Mouse (Mus musculus) ES-Bruce4 (cell line): Measurements from ENCODE around the gene Serpinb6a. TPM values are rescaled to one million over a fixed set of nuclear protein-coding genes. Genes with fewer than 3 reads are reported as not detected.
A peak's percentile ranks its signal among the peaks of the same experiment; 100 is the strongest.

Source experiments
- H3K27ac ChIP-seq: 2 replicates; pipeline ENCODE4 v1.5.1; 2012; ENCODE audit warnings: low read length, inconsistent platforms; ENCODE audit not compliant: insufficient read depth
- H3K27me3 ChIP-seq: 2 replicates; pipeline ENCODE4 v1.6.1; 2012; ENCODE audit warnings: mild to moderate bottlenecking, low read length, inconsistent platforms; ENCODE audit not compliant: control insufficient read depth, poor library complexity, insufficient read depth, severe bottlenecking
- H3K36me3 ChIP-seq: 2 replicates; pipeline ENCODE4 v1.6.1; 2012; ENCODE audit warnings: inconsistent platforms, mild to moderate bottlenecking, low read length, moderate library complexity; ENCODE audit not compliant: control insufficient read depth, poor library complexity, insufficient read depth, severe bottlenecking
- H3K4me1 ChIP-seq: one replicate; pipeline ENCODE4 v1.8.1; 2011; ENCODE audit warnings: low read length; ENCODE audit not compliant: control insufficient read depth, insufficient read depth
- H3K4me3 ChIP-seq: 2 replicates; pipeline ENCODE4 v1.5.1; 2011; ENCODE audit warnings: low read depth, mild to moderate bottlenecking, low read length
- H3K9ac ChIP-seq: 2 replicates; pipeline ENCODE4 v1.6.1; 2012; ENCODE audit warnings: low read depth, mild to moderate bottlenecking, inconsistent platforms; ENCODE audit not compliant: poor library complexity, severe bottlenecking
- H3K9me3 ChIP-seq: replicated peaks from 2 replicates; pipeline ENCODE4 v1.6.1; 2012; ENCODE audit warnings: mild to moderate bottlenecking, low read length, inconsistent platforms; ENCODE audit not compliant: control insufficient read depth, poor library complexity, insufficient read depth, severe bottlenecking
- CTCF ChIP-seq: IDR thresholded peaks from one replicate; pipeline ENCODE4 v1.8.1; 2011; ENCODE audit warnings: low read depth, low read length
- EP300 ChIP-seq: IDR thresholded peaks from 2 replicates; pipeline ENCODE4 v1.6.1; 2011; ENCODE audit warnings: low read depth, low read length; ENCODE audit not compliant: insufficient read depth
- POLR2A ChIP-seq: IDR thresholded peaks from one replicate; pipeline ENCODE4 v1.8.1; 2011; ENCODE audit warnings: low read length; ENCODE audit not compliant: insufficient read depth
- polyA plus RNA-seq: library from polyadenylated mRNA; stranded (reverse); fragments of >200 nt; gene quantifications from 2 replicates; pipeline ENCODE4 v1.2.4, GENCODE M21; 2011; ENCODE audit warnings: low read depth; ENCODE audit not compliant: missing spikeins, insufficient read depth, insufficient read length

Gene Serpinb6a
- polyA plus RNA-seq, 1 experiment, result 128 TPM

GRCm38 (mm10) chr13:34043716-34044393 lies 41.3 kb upstream of the Serpinb6a start:
- Histone ChIP-seq H3K27me3 (no peaks in the 10 kb centered on the region), H3K36me3 (no peaks in the 10 kb centered on the region), H3K27ac (no peak overlapping the region), H3K9me3 (no peaks in the 10 kb centered on the region), H3K4me1 (peaks cover 3% of the 10 kb centered on the region), H3K4me3 (no peak overlapping the region), H3K9ac (no peak overlapping the region)
- TF ChIP-seq EP300 (no peak), CTCF (no peak)

- Histone ChIP-seq H3K4me3 (no peak overlapping the region), H3K36me3 (no peaks in the 10 kb centered on the region), H3K9ac (no peak overlapping the region), H3K4me1 (peaks cover 5% of the 10 kb centered on the region), H3K9me3 (no peaks in the 10 kb centered on the region), H3K27ac (no peak overlapping the region), H3K27me3 (no peaks in the 10 kb centered on the region)
- TF ChIP-seq EP300 (no peak), POLR2A (no peak), CTCF (no peak)
Observed at GRCm38 (mm10) chr13:34040091-34040490, 37.5 kb upstream of the Serpinb6a start.

- Histone ChIP-seq H3K4me3 (no peak overlapping the region), H3K27ac (no peak overlapping the region), H3K9ac (no peak overlapping the region), H3K27me3 (no peaks in the 10 kb centered on the region), H3K4me1 (peaks cover 5% of the 10 kb centered on the region), H3K9me3 (no peaks in the 10 kb centered on the region), H3K36me3 (no peaks in the 10 kb centered on the region)
- TF ChIP-seq POLR2A (no peak), EP300 (0 out of 2 replicates have a peak, but pooled peaks have one; percentile 33), CTCF (no peak)
Observed at GRCm38 (mm10) chr13:34038901-34039341, 36.3 kb upstream of the Serpinb6a start.

GRCm38 (mm10) chr13:34038056-34038432 lies 35.5 kb upstream of the Serpinb6a start:
- H3K27me3 ChIP-seq, result no peaks in the 10 kb centered on the region
- H3K27ac ChIP-seq, result no peak overlapping the region
- TF ChIP-seq POLR2A (no peak), CTCF (no peak), EP300 (no peak)
- peaks cover 3% of the 10 kb centered on the region for H3K4me1 ChIP-seq
- no peaks in the 10 kb centered on the region for H3K36me3 ChIP-seq
- H3K9ac ChIP-seq, result peak overlapping the region; percentile 59
- H3K4me3 ChIP-seq, result peak overlapping the region; percentile 73
- H3K9me3 ChIP-seq, result no peaks in the 10 kb centered on the region

GRCm38 (mm10) chr13:34037172-34038055 lies 34.8 kb upstream of the Serpinb6a start, which contains the start of gene Bphl:
Bphl (plus strand) TSS chr13:34037597.
- no peaks in the 10 kb centered on the region for H3K9me3 ChIP-seq
- no peak within 1 kb of the TSS for H3K27ac ChIP-seq
- H3K4me1 ChIP-seq, result peaks cover 3% of the 10 kb centered on the region
- TF ChIP-seq POLR2A (peak; percentile 61), EP300 (no peak), CTCF (no peak)
- no peaks in the 10 kb centered on the region for H3K27me3 ChIP-seq
- H3K4me3 ChIP-seq, result peak within 1 kb of the TSS; percentile 73
- H3K36me3 ChIP-seq, result no peaks in the 10 kb centered on the region
- peak within 1 kb of the TSS; percentile 59 for H3K9ac ChIP-seq

- Histone ChIP-seq H3K4me1 (peaks cover 3% of the 10 kb centered on the region), H3K9ac (no peak overlapping the region), H3K4me3 (no peak overlapping the region), H3K27ac (no peak overlapping the region), H3K36me3 (no peaks in the 10 kb centered on the region), H3K9me3 (no peaks in the 10 kb centered on the region), H3K27me3 (no peaks in the 10 kb centered on the region)
- TF ChIP-seq EP300 (no peak), POLR2A (no peak), CTCF (no peak)
Observed at GRCm38 (mm10) chr13:34036726-34037125, 34.1 kb upstream of the Serpinb6a start.
